Mouse (Mus musculus) gastrocnemius, postnatal 4 days (tissue): ENCODE results near the gene Stoml3. TPM values are rescaled to one million over a fixed set of nuclear protein-coding genes. Genes with fewer than 3 reads are reported as not detected.

Source experiments
- DNase-seq, 2 experiments: peaks; one replicate each; pipeline ENCODE4 v3.0.0; 2021 to 2022; ENCODE audit warnings: low spot score in 2 of 2, mixed read lengths in 2 of 2
- long read RNA-seq, 2 experiments: library from polyadenylated mRNA; stranded (forward); transcript quantifications; one replicate each; pipeline ENCODE4 v2.0.0; 2021
- total RNA-seq, 2 experiments: library from RNA; stranded (reverse); gene quantifications; 2 replicates each; pipeline ENCODE4 v1.2.3; 2021

The Stoml3 gene
- total RNA-seq, result not detected
- long read RNA-seq, experiment 1, result 0 reads
- long read RNA-seq, experiment 2, result 0 reads

DNA sequence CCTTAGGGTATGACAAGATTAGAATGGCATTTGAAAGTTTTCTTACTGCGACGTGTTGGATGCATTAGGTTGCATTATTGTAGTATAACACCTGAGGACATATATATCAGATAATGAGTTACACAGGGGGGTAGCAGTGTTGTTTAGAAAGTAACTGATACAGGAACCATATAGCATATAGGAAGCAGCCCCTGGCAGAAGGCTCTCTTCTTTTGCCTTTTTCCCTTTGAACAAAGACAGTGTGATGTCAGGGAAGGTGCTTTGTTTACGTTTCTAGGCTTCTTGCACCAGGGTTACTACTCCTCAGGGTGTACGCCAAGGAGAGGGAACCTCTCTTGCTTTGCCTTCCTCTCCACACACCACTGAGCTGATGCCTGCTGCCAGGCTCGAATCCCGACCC is at the start of gene Stoml3:
Gene Stoml3, plus strand, starts transcription at position 301 of the 400 bp plus-strand sequence.
- no peak for DNase-seq

DNA sequence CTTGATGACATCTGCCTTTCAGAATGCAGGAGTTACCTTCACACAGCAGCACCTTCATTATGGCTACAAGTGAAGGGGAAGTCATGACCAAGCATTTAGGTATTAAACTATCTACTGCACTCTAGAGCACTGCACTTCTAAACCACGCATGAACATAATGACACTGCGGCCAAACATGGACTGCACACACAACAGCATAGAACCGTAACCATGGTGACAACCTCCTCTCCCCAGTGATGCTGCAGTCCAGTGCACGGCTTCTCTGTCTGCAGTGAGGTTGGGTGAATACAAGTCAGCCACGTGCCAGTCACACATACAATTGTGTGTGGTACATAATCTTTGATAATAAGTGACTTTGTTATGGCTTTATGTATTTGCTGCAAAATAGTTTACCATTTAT is 42.9 kb upstream of the Stoml3 start:
- DNase-seq, result no peak

- no peak for DNase-seq
These were observed 41.7 kb upstream of the Stoml3 start for GRCm38 (mm10) chr3:53446801-53447200.

GRCm38 (mm10) chr3:53448208-53448607 is 40.2 kb upstream of the Stoml3 start:
- DNase-seq, result no peak

DNA sequence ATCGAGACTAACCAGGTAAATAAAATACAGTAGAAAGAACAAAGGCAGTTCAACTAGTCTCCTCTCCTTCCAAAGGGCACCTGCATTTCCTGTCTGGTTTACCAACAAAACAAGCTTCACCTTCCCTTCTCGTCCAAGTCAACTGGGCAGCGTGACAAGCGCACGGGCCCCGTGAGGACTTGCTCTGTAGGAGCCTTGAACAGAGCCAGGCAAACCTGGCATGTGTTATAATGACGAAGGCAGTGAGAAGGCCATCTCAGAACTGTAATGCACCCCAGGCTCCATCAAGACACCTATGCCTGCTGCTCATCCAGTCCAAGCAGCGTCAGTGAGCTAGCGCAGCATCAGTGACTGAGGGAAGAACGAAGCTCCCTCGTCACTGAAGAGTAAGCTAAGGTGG is 37.8 kb upstream of the Stoml3 start:
- no peak for DNase-seq

GRCm38 (mm10) chr3:53452351-53452750 is 36.1 kb upstream of the Stoml3 start:
- DNase-seq, result no peak

DNA sequence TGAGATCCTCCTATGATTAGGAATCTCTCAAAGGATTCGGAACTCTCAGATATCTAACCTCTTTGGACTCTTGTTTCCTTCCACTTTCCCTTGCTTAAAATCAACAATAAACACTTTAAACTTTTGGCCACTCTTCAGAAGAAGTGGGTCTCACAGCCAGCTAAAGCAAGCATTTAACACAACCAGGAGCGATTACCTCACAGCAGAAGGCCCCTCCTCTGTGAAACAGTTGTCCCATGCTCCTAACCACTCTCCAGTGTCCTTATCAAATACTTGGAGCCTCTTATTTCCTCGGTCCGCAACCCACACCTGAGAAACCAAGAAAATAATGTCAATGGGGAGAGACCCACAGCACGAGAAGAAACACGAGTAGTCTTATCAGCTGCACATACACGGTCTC is 35.1 kb upstream of the Stoml3 start:
- no peak for DNase-seq

GRCm38 (mm10) chr3:53454005-53454404 is 34.4 kb upstream of the Stoml3 start:
- no peak for DNase-seq

DNA sequence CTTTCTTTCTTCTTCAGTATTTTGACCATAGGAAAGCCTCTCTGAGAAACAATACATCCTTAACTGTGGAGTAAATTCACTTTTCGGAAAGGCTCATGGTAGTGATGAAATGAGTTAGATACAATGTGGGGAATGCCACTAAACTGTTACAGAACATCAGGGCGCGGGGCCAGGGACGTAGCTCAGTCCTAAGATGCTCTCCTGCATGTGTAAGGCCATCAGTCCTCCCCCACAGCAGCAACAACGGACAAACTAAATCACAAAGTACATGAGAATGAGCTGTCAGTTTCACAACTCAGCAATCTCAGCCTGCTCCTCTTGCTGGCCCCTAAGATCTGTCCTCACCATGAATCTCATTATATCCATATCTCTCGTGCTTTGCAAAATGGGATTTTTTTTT is 33.9 kb upstream of the Stoml3 start:
- DNase-seq, result no peak

DNA sequence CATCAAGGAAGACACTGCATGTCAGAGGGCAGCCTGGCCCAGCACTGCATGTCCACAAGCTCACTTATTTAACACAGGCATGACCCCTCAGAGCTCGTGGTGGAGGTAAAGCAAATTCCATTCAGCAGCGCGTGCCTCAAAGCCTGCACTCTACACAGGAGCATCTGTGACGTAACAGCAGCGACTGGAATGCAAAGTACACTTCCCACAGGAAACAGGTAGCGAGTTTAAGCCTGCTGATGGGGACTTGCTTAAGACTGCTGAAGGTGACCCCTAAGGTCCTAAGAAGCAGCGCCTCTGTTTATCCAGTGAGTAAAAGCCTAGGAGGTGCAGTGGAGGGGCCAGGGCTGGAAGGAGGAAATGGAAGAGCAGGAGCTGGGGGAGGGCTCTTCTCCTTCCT is 33.5 kb upstream of the Stoml3 start:
- DNase-seq, result no peak

GRCm38 (mm10) chr3:53457750-53458149 is 30.7 kb upstream of the Stoml3 start:
- no peak for DNase-seq

- no peak for DNase-seq
These were observed 28.3 kb upstream of the Stoml3 start for GRCm38 (mm10) chr3:53460106-53460505.

- no peak for DNase-seq
These were observed 25.8 kb upstream of the Stoml3 start for GRCm38 (mm10) chr3:53462701-53463045.

DNA sequence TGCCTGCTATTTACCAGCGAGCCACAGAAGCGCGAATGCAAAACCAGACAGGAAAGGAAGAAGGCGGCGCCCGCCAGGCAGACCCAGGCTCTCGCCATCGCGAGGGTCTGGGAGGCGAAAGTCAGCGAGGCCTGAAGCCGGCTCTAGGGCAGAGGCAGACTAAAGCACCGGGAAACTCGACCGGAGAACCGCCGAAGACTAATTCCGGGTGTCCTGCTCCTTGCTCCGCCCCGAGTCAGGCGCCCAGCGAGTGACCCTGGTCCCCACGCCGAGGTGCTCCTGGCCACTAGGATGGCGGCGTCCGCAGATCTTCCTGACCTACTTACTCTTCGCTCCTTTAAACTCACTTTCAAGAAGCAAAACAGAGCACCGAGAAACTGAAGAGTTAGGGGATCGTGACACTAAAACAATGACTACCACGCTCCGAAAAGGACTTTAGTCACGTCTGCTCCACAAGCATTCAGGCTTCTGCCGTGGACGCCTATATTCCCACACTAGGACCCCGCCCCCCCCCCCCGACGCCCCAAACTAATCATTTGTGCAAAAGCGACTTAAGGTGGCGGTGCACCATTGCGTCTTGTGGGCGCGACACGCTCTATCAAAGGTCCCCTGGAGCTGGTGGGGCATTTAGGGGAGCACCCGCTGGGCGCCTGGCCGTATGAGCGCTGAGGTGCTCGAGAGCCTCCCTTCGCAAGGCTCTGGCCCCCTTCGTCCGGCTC is 25.2 kb upstream of the Stoml3 start, which contains the start of the genes Nhlrc3 and Proser1:
Gene Nhlrc3, minus strand, starts transcription at position 287 of the 719 bp plus-strand sequence.
Gene Proser1, plus strand, starts transcription at position 621 of the 719 bp plus-strand sequence.
- DNase-seq, result peak; percentile 85 to 96

DNA sequence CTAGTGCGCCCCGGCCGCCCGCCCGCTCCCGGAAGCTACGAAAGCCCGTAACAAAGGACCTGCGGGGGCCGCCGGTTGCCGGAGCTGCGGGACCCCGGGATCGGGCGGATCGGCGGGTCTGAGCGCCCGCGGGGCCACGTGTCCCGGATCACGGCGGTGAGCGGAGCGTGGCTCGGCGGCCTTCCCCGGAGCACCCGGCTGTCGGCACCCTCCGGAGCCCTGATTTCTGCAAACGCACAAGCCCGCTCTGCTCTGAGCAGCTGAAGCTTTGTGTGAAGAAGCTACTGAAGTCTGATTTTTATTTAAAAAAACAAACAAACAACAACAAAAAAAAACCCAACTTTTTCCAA is 24.7 kb upstream of the Stoml3 start:
- no peak for DNase-seq

GRCm38 (mm10) chr3:53464146-53464698 is 24.2 kb upstream of the Stoml3 start:
- no peak for DNase-seq

DNA sequence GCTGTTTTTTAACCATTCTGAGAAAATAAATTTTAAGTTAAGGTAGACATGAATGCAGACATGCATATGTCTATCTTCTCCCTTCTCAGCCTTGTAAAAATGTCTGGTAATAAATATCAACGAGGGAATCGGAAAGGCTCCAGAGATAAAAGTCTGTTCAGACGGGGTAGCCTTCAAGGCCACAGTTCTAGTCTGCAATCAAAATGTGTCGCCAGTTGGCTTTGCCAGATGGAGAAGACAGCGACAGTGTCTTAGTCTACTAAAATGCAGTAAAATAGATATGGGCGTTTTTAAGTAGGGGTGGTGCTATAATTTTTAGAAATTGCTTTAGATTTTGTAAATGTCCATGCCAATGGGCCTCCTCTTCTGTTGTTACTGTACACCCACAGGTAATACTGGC is 23.1 kb upstream of the Stoml3 start:
- no peak for DNase-seq

DNA sequence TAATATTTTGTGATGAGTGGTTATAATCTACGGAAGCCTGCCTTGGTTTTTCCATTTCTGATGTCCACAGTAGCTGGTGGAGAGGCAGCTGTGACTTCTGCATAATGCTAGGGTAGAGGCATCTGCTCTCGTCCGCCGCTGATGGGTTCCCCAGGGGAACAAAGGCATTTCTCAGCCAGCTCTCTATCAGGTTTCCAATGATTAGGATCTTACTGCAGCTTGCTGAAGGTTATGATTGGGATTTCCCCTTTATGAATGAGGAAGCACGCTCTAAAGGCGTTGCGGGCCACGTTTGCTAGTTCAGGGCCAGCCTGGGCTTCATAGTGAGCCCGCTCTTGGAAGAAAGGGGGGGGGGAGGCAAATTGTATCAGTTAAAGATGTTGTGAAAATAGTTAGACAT is 22.0 kb upstream of the Stoml3 start:
- DNase-seq, result no peak

DNA sequence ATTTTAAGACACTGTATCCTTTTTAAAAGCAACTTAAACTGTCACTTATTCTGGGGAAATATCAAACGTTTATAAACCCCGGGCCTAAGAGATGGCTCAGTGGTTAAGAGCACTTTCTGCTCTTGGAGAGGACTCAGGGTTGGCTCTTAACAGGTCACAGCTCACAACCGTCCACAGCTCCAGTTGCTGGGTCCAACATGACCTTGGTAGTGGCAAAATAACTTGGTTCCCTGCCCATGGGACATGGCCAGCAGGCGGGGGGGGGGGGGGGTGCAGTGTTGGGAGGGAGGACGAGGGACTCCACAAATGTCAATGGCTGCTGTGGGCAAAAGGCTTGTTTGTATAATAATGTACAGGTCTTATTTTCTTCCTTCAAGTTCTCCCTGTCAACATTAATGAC is 21.1 kb upstream of the Stoml3 start:
- DNase-seq, result no peak

GRCm38 (mm10) chr3:53469650-53470049 is 18.8 kb upstream of the Stoml3 start:
- DNase-seq, result no peak

- DNase-seq, result no peak
These were observed 16.4 kb upstream of the Stoml3 start for GRCm38 (mm10) chr3:53472061-53472460.

GRCm38 (mm10) chr3:53474179-53474578 is 14.3 kb upstream of the Stoml3 start:
- no peak for DNase-seq

DNA sequence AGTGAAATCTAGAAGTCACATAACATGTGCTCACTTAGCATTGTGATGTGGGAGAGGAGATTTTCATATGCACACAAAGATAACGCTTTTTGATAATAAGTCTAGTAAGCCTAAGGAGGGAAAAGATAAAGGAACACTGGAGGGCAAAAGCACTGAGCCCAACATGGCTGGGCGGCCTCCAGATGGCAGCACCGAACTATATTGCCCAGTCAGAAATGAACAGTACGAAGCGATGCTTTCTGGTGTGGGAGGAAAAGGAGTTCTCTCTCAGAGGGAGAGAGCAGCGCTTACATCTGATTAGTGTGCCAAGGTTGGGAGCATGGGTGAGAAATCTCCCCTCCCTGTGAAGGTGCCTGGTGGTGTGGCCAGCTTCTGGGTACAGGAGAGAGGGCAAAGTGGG is 12.6 kb upstream of the Stoml3 start:
- DNase-seq, result no peak
